Comparison of ENCODE assay signal across 9 mouse cellular contexts in genomic region chr13:49584307-49585005, GRCm38 (mm10). TPM values are rescaled to one million over a fixed set of nuclear protein-coding genes. Genes with fewer than 3 reads are reported as not detected.
DNase-seq lines count a peak whose midpoint lies in the region; ATAC-seq lines count a peak whose summit lies in the region.
"Had no signal": no experiment of that assay in that cellular context is flagged by ENCODE, and none has a peak within 500 bp of the region (broad histone marks: within the 10 kb centered on the region; RNA-seq: fewer than 3 reads in every experiment).

No protein-coding gene starts in this region.

- H3K4me2 ChIP-seq in heart, embryonic 13.5 days = no peak overlapping the region
- H3K4me2 ChIP-seq in heart, embryonic 12.5 days = no peak overlapping the region
- H3K4me2 ChIP-seq in neural tube, embryonic 15.5 days = no peak overlapping the region

- peaks cover 14% of the 10 kb centered on the region; the same call in 1 of the 2 replicates for H3K4me1 ChIP-seq in heart, embryonic 13.5 days
- no peaks in the 10 kb centered on the region for H3K4me1 ChIP-seq in heart, embryonic 12.5 days (replicated peaks)
- H3K4me1 ChIP-seq in neural tube, embryonic 15.5 days = no peaks in the 10 kb centered on the region

- peak; percentile 70 for DNase-seq in testis, postnatal 10 days (ENCODE audit: low spot score)
- DNase-seq in testis, postnatal 14 days (ENCODE audit: low spot score) = no peak
- DNase-seq in kidney, adult 9 months = peak; percentile 67

- H3K36me3 ChIP-seq in heart, embryonic 13.5 days = no peaks in the 10 kb centered on the region
- no peaks in the 10 kb centered on the region for H3K36me3 ChIP-seq in heart, embryonic 12.5 days
- no peaks in the 10 kb centered on the region for H3K36me3 ChIP-seq in neural tube, embryonic 15.5 days

- peak overlapping the region; percentile 13; the same call in 1 of the 2 replicates for H3K27ac ChIP-seq in heart, embryonic 13.5 days (replicated peaks)
- H3K27ac ChIP-seq in heart, embryonic 12.5 days (ENCODE audit: poor library complexity, severe bottlenecking) = no peak overlapping the region
- H3K27ac ChIP-seq in neural tube, embryonic 15.5 days (replicated peaks) = no peak overlapping the region

- no peak overlapping the region for H3K4me3 ChIP-seq in heart, embryonic 13.5 days
- H3K4me3 ChIP-seq in heart, embryonic 12.5 days = no peak overlapping the region
- H3K4me3 ChIP-seq in neural tube, embryonic 15.5 days (replicated peaks) = no peak overlapping the region

- no peaks in the 10 kb centered on the region for H3K27me3 ChIP-seq in heart, embryonic 13.5 days (replicated peaks)
- H3K27me3 ChIP-seq in heart, embryonic 12.5 days (replicated peaks) = no peaks in the 10 kb centered on the region
- H3K27me3 ChIP-seq in neural tube, embryonic 15.5 days (replicated peaks) = no peaks in the 10 kb centered on the region

- no peak overlapping the region for H3K9ac ChIP-seq in heart, embryonic 13.5 days
- H3K9ac ChIP-seq in heart, embryonic 12.5 days = no peak overlapping the region
- H3K9ac ChIP-seq in neural tube, embryonic 15.5 days (replicated peaks) = no peak overlapping the region

- ATAC-seq in heart, embryonic 13.5 days (ENCODE audit: extremely low read depth, insufficient number of reproducible peaks, low FRiP score, low TSS enrichment) = no peak
- ATAC-seq in heart, embryonic 12.5 days (ENCODE audit: insufficient number of reproducible peaks, low FRiP score) = no peak
- ATAC-seq in megakaryocyte progenitor cell, adult 5-6 weeks (replicated peaks; ENCODE audit: poor library complexity) = no peak
- ATAC-seq in cerebellum, adult (ENCODE audit: insufficient number of reproducible peaks, low FRiP score, low TSS enrichment) = no peak
- no peak for ATAC-seq in neural tube, embryonic 15.5 days (ENCODE audit: low FRiP score)

- H3K9me3 ChIP-seq in heart, embryonic 13.5 days = no peaks in the 10 kb centered on the region
- no peaks in the 10 kb centered on the region for H3K9me3 ChIP-seq in heart, embryonic 12.5 days (replicated peaks)
- H3K9me3 ChIP-seq in neural tube, embryonic 15.5 days (replicated peaks) = no peaks in the 10 kb centered on the region

- WGBS in heart, embryonic 13.5 days = 73% methylated on average over 8 of the region's 8 CpGs
- 84% methylated on average over 8 of the region's 8 CpGs for WGBS in heart, embryonic 12.5 days
- 84% methylated on average over 8 of the region's 8 CpGs for WGBS in neural tube, embryonic 15.5 days

RNA-seq across cellular contexts. Expression of gene Omd, which starts 2.2 kb away (rescaled TPM):
- 0.56 and 0.64 TPM in 2 replicates for polyA plus RNA-seq in heart, embryonic 13.5 days (2015; fragmentation: Nextera tagmentation; extraction: Ambion mirVana)
- polyA plus RNA-seq in heart, embryonic 12.5 days (2016; fragmentation: Nextera tagmentation; extraction: Ambion mirVana) = 0.24 and 0.43 TPM in 2 replicates
- total RNA-seq in megakaryocyte progenitor cell, adult 5-6 weeks (2015) = not detected in 2 replicates
- 0.04 TPM in 1 of 2 replicates, not detected in the other for total RNA-seq in megakaryocyte progenitor cell, adult 5-6 weeks (2017)
- polyA plus RNA-seq in neural tube, embryonic 15.5 days (2015; fragmentation: Nextera tagmentation; extraction: Ambion mirVana) = 0.70 and 1.00 TPM in 2 replicates
- total RNA-seq: neutrophil, adult 5-6 weeks had no signal

RNA-seq across cellular contexts. Expression of gene Ogn, which starts 23.4 kb away (rescaled TPM):
- polyA plus RNA-seq in heart, embryonic 13.5 days (2015; fragmentation: Nextera tagmentation; extraction: Ambion mirVana) = 21.3 and 24.9 TPM in 2 replicates
- 10.3 and 10.6 TPM in 2 replicates for polyA plus RNA-seq in heart, embryonic 12.5 days (2016; fragmentation: Nextera tagmentation; extraction: Ambion mirVana)
- not detected in 2 replicates for total RNA-seq in megakaryocyte progenitor cell, adult 5-6 weeks (2015)
- 0.27 TPM in 1 of 2 replicates, not detected in the other for total RNA-seq in megakaryocyte progenitor cell, adult 5-6 weeks (2017)
- 17.8 and 20.1 TPM in 2 replicates for polyA plus RNA-seq in neural tube, embryonic 15.5 days (2015; fragmentation: Nextera tagmentation; extraction: Ambion mirVana)
- total RNA-seq: neutrophil, adult 5-6 weeks had no signal

RNA-seq across cellular contexts. Expression of gene Aspn, which starts 40.2 kb away (rescaled TPM):
- polyA plus RNA-seq in heart, embryonic 13.5 days (2015; fragmentation: Nextera tagmentation; extraction: Ambion mirVana) = 7.8 and 8.6 TPM in 2 replicates
- 2.5 and 3.7 TPM in 2 replicates for polyA plus RNA-seq in heart, embryonic 12.5 days (2016; fragmentation: Nextera tagmentation; extraction: Ambion mirVana)
- total RNA-seq in megakaryocyte progenitor cell, adult 5-6 weeks (2015) = not detected in 2 replicates
- total RNA-seq in megakaryocyte progenitor cell, adult 5-6 weeks (2017) = not detected in 2 replicates
- 6.1 and 6.5 TPM in 2 replicates for polyA plus RNA-seq in neural tube, embryonic 15.5 days (2015; fragmentation: Nextera tagmentation; extraction: Ambion mirVana)
- total RNA-seq: neutrophil, adult 5-6 weeks had no signal
